Mouse (Mus musculus) MEL (cell line): ENCODE data around the gene Foxd2.

ENCODE experiments used
- CHD2 ChIP-seq: IDR thresholded peaks from 2 replicates; pipeline ENCODE4 v1.6.1; 2011; ENCODE audit warnings: low read length, improper control_type of control experiment
- ELF1 ChIP-seq: IDR thresholded peaks from 2 replicates; pipeline ENCODE4 v1.6.1; 2014; ENCODE audit warnings: low read depth, mild to moderate bottlenecking, inconsistent platforms, low read length, improper control_type of control experiment, moderate library complexity
- EP300 ChIP-seq, 2 experiments: IDR thresholded peaks; 2 replicates each; pipeline ENCODE4 v1.6.1; 2011; ENCODE audit warnings: improper control_type of control experiment in 2 of 2, low read length in 2 of 2, low read depth in 1 of 2, mild to moderate bottlenecking in 1 of 2
- TBP ChIP-seq: IDR thresholded peaks from 2 replicates; pipeline ENCODE4 v1.8.0; 2011; ENCODE audit warnings: low read depth, low read length, improper control_type of control experiment
- ZMIZ1 ChIP-seq: IDR thresholded peaks from 2 replicates; pipeline ENCODE4 v1.6.1; 2012; ENCODE audit warnings: low read depth, mild to moderate bottlenecking, inconsistent platforms, low read length, improper control_type of control experiment, moderate library complexity
- ZNF384 ChIP-seq: IDR thresholded peaks from 2 replicates; pipeline ENCODE4 v1.6.1; 2012; ENCODE audit warnings: low read depth, mild to moderate bottlenecking, inconsistent platforms, low read length, improper control_type of control experiment

DNA sequence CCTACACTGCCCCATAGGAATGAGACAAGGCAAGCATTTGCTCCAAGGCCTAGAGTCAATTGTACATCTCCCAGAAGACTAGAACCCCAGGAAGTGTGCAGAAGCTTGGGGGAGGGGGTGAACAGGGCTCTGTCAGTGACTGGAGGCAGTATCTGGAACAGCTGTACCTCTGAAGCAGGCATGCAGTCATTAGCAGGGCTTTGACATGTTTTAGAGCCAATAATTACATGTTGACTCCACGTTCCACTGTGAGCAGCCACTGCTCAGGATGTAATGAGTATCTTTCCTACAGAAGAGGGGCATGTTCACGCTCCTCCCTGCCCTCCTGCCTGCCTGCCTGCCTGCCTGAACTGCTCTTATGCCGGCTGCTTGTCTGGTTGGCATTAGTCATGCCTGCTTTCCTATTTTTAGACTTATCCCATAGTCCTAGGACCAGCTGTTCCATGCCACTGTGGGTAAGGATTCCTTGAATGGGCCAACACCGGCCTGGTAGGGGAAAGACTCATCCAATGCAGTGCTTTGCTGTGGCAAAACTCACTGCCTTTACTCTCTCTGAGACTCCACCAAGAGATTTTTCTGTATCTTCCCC is 28.9 kb upstream of the Foxd2 start:
- TF ChIP-seq ELF1, result no peak
- TF ChIP-seq ZMIZ1, result no peak
- no peak for TF ChIP-seq EP300 (IDR thresholded peaks at IDR 0.05; ENCODE audit: low read depth in 1 of 2, low read length in 2 of 2)
- TF ChIP-seq ZNF384, result no peak
- TF ChIP-seq TBP, result no peak
- no peak for TF ChIP-seq CHD2
